Mouse (Mus musculus) liver, postnatal 0 days (tissue): Measurements from ENCODE around the gene Gp6.

Source experiments
- CTCF ChIP-seq: sonication (generic); IDR thresholded peaks from 2 replicates; pipeline ENCODE4 v1.5.1; 2016; ENCODE audit warnings: antibody characterized with exemption, low read depth
- EP300 ChIP-seq: IDR thresholded peaks from 2 replicates; pipeline ENCODE4 v1.6.1; 2016; ENCODE audit warnings: antibody characterized with exemption, low read depth, mild to moderate bottlenecking

DNA sequence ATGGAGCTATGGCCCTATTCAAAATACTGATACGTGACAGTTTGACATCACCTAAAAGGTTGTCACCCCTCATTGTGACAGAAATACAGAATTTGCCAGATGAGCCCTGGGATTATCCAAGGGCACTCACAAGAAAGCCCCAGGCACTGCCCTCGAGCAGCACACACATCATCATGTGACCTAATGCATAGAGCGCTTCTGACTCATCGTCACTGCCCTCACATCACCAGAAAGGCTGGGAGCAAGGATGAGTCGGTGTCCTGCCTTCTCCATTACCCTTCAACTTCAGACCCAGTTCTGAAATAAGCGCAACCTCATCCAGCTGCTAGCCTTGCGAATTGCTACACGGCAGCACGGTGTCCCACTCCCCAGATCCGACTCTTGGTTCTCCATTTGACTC lies 43.0 kb upstream of the Gp6 start:
- TF ChIP-seq EP300 (no peak), CTCF (no peak)
